Mouse (Mus musculus): Measurements from ENCODE around the gene Cdk14. TPM values are rescaled to one million over a fixed set of nuclear protein-coding genes. Genes with fewer than 3 reads are reported as not detected.
A peak's percentile ranks its signal among the peaks of the same experiment; 100 is the strongest.
"Not testable (repeated sequence)": the region's sequence is repeated elsewhere in the genome, so short reads cannot be mapped to it uniquely, and the experiment has no call there.

The Cdk14 gene
- total RNA-seq, 2 experiments from 2014 or later = 0.60 TPM; not detected in 1

DNA sequence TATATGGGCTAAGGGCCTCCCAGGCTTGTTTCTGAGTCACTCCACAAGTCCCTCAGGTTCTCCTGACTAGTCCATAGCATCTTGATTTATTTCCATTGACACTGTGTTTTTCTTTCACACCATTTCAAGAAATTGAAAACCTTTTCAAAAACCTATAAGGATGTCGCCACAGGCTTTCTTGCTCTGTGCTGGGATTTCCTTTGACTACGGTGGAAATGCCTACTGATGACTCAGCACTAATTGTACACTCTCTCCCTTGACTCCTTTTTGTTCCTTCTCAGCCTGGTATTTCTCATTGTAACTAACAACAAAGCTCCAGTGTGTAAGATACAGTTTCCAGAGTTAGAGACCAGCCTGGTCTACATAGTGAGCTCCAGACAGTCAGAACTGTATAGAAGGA, 144.8 kb downstream of the Cdk14 start:
- ATAC-seq (replicated peaks; ENCODE audit: low FRiP score, poor library complexity, severe bottlenecking) = no peak

- no peak for ATAC-seq (replicated peaks; ENCODE audit: low FRiP score, poor library complexity, severe bottlenecking)
Observed at GRCm38 (mm10) chr5:5274318-5274717, 145.8 kb downstream of the Cdk14 start.

GRCm38 (mm10) chr5:5266787-5267126, 153.4 kb downstream of the Cdk14 start:
- ATAC-seq (replicated peaks; ENCODE audit: low FRiP score, poor library complexity, severe bottlenecking) = no peak

GRCm38 (mm10) chr5:5265861-5266786, 154.0 kb downstream of the Cdk14 start:
- peak; percentile 85 for ATAC-seq (replicated peaks; ENCODE audit: low FRiP score, poor library complexity, severe bottlenecking)

- no peak for ATAC-seq (replicated peaks; ENCODE audit: low FRiP score, poor library complexity, severe bottlenecking)
Observed at GRCm38 (mm10) chr5:5265401-5265841, 154.7 kb downstream of the Cdk14 start.

DNA sequence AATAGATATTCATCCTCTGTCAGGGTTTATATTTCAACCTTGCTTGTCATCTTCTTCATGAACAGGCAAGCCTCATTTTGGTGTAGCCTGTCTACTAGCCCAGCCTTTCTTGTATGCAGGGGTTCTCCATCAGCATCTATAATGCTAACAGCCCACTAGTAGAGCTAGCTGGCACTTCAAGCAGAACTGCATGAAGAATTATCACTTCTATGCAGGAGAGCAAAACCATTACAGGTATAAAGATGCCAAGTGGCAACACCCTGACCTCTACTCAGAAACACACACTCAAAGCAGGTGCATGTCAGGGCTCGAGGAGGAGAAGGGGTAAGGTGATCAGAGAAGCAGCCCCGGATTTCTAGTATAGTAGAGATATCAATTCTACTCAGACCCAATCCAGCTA, 155.4 kb downstream of the Cdk14 start:
- ATAC-seq (replicated peaks; ENCODE audit: low FRiP score, poor library complexity, severe bottlenecking) = no peak

DNA sequence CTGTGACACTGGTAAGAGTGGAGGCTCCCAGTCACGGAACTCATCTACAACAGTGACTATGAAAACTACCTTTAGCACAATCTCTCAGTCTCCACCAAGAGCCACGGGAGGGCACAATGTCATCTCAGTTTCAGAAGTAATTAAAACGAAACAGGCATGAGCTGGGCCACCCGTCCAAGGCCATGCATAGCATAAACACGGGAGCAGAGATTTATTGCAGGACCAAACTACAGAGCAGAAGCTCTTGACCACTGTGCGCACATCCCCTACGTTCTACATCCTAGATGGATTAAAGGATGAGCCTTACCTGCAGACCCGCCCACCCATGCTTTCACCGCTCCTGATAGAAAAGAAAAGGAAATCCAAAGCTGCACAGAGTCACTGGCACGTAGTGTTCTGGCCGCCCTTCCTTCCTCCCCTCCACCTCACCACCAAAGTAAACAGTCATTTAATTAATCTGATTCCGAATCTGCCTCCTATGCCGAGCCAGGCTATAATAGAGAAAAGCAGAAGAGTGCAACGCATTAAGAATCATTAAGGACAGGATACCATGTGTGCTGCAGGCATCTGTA, 158.3 kb downstream of the Cdk14 start:
- no peak for ATAC-seq (replicated peaks; ENCODE audit: low FRiP score, poor library complexity, severe bottlenecking)

- no peak for ATAC-seq (replicated peaks; ENCODE audit: low FRiP score, poor library complexity, severe bottlenecking)
Observed at GRCm38 (mm10) chr5:5260966-5261724, 159.0 kb downstream of the Cdk14 start.

DNA sequence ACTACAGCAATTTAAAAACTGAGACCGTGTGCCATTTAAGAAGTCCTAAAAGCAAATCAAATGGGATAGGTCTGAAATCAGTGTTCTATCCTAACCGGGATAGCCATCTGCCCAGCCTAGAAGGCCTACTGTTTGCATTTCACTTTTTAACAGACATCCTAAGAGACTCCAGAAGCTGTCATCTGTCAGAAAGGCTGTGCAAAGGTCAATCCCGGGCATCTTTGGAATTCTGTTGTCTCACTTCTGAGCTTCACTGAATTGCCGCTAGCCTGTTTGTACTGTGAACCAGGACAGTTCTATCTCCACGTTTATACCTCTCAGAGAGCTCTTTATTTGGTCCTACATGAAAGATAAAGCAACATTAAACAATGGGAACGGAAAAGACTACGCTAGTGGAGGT, 159.8 kb downstream of the Cdk14 start:
- ATAC-seq (replicated peaks; ENCODE audit: low FRiP score, poor library complexity, severe bottlenecking) = no peak

DNA sequence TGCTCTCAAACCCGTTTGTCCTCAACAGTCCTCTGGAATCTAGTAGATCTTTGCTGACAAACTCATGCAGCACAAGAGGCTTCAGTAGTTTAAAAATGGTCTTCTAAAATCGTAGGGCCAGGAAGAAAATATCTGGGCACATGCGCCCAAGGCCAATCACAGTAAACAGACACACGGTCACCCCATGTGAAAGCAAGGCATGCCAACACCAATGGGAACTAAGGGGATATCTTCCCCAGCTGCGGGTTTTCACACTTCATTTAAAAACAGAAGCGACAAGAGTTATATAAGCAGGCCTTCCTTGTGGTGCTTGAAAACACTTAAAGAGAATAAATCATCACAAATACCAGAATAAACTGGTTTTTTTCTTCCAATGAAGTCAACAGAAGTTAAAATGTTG, 165.7 kb downstream of the Cdk14 start:
- ATAC-seq (replicated peaks; ENCODE audit: low FRiP score, poor library complexity, severe bottlenecking) = no peak

DNA sequence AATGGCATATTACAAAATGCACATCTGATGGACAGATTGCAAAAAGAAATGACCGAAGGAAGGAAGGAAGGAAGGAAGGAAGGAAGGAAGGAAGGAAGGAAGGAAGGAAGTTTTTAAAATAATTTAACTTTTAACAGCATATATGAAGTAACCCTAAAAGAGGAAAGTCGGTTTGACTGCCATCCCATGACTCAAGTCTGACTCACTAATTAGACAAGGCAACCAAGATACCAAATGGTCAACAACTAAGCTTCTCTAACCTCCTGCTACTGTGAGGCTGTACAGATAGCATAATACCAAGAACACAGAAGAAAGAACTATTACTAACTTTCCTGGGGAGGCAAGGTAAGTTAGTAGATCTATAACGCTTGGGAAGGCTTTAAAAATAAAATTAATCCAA, 166.9 kb downstream of the Cdk14 start:
- ATAC-seq (replicated peaks; ENCODE audit: low FRiP score, poor library complexity, severe bottlenecking) = no peak

- ATAC-seq (replicated peaks; ENCODE audit: low FRiP score, poor library complexity, severe bottlenecking) = no peak
Observed at GRCm38 (mm10) chr5:5247671-5248070, 172.4 kb downstream of the Cdk14 start.

DNA sequence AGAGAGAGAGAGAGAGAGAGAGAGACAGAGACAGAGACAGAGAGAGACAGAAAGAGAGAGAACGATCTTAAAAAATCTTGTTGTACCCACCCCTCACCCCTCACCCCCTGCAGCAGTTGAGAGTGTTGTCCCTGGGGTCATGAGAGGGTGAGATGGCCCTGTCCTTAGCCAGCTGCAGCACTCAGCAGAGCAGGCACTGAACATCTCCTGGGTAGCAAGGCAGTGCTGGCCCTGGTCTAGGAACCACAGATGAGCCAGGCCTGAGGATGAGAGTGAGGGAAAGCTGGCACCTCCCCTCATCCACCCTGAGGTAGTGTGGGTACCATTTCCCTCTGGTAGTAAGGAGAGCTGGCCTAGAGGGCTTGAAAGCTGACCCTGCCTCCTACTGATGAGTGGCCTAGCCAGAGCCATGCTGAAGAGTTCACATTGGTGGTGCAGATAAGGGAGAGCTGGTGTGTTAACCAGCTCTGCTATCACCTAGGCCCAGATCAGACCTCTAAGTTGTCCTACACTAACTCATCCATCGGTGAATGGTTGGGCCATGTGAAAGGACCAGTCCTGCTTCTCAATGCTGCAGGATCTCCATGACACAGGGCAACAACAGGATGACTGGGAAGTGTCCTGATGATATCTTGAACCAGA, 173.5 kb downstream of the Cdk14 start:
- peak; percentile 73 for ATAC-seq (replicated peaks; ENCODE audit: low FRiP score, poor library complexity, severe bottlenecking)

GRCm38 (mm10) chr5:5245182-5245581, 174.9 kb downstream of the Cdk14 start:
- ATAC-seq (replicated peaks; ENCODE audit: low FRiP score, poor library complexity, severe bottlenecking) = no peak

DNA sequence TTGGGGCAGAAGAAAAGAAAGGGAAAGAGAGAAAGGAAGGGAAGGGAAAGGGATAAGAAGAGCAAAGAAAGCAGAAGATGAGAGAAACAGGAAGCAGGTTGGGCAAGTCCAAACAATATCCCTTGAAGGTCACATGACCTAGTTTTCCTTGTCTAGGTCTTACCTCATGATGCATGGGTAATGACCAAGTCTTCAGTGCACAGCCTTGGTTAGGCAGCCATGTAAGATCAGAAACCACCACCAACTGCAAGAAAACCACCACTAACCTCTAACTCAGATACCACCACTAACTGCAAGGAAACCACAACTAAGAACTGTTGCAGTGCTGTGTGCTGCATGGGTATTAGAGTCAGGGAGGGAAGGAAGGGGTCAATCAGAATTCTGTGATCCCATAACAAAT, 176.5 kb downstream of the Cdk14 start:
- ATAC-seq (replicated peaks; ENCODE audit: low FRiP score, poor library complexity, severe bottlenecking) = no peak

GRCm38 (mm10) chr5:5242704-5243103, 177.4 kb downstream of the Cdk14 start:
- ATAC-seq (replicated peaks; ENCODE audit: low FRiP score, poor library complexity, severe bottlenecking) = no peak

DNA sequence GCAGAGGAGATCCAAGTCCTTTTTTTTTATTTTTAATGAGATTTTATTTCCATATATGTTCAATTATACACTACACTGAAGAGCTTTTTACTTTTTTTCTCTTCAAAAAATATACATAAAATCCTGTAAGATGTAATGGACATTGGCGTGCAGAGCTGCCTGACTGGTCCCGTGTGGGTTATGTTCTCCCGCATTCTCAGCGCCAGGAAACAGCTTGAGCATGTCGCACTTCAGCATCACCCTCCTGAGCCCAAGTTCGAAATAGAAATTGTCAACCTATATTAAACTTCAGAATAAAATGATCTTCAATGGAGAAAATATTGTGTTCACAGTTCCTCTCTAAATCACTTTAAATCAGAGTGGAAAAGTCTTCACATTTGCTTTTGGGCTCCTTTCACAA, 179.0 kb downstream of the Cdk14 start:
- no peak for ATAC-seq (replicated peaks; ENCODE audit: low FRiP score, poor library complexity, severe bottlenecking)

DNA sequence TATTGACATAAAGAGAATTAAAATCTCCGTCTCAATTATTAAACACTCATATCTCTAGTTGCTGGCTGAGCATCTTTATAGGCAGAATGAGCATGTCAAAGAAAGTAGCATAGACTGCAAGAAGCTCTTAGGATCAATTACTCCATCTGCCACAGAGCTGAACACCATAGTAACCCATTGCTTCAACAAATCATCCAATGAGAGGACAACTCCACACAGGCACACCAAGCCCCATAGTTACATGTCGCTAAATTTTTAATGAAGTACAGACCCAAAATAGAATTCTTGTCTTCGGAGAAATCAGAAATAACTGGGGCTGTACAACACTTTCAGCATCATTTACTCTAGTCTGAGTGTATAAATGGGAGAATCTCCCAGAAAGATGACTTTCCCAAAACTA, 180.0 kb downstream of the Cdk14 start:
- ATAC-seq (replicated peaks; ENCODE audit: low FRiP score, poor library complexity, severe bottlenecking) = no peak

GRCm38 (mm10) chr5:5234935-5235334, 185.2 kb downstream of the Cdk14 start:
- ATAC-seq (replicated peaks; ENCODE audit: low FRiP score, poor library complexity, severe bottlenecking) = not testable (repeated sequence)

DNA sequence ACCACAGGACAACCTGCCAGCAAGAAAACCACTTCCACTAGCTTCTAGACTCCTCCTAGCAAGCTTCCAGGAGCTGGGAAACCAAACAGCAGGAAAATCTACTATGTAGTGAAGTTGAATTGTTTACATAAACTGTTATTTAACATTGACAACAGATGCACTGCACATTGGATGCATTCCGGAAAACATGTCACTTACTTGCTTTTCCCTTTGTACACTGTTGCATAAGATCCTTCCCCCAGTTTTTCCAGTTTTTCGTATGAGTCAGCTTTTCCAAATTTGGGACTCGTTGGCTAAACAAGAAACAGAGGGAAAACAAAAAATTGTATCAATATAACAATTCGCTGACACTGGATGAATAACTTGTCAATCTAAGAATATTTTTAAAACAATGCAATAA, 193.1 kb downstream of the Cdk14 start:
- no peak for ATAC-seq (replicated peaks; ENCODE audit: low FRiP score, poor library complexity, severe bottlenecking)

All from erythroblast, adult 5-6 weeks (primary cell).